Mouse (Mus musculus) limb, embryonic 10.5 days (tissue): Measurements from ENCODE around the gene Fkbp5. TPM values are rescaled to one million over a fixed set of nuclear protein-coding genes. Genes with fewer than 3 reads are reported as not detected.
"Not testable (repeated sequence)": the region's sequence is repeated elsewhere in the genome, so short reads cannot be mapped to it uniquely, and the experiment has no call there.

Experiments
- DNase-seq: peaks from one replicate; pipeline ENCODE4 v3.0.0-alpha.2; 2017; ENCODE audit warnings: low spot score
- H3K27ac ChIP-seq: fragments of 300-500 bp; sonication (generic); 2 replicates; pipeline ENCODE4 v1.5.1; 2016; ENCODE audit warnings: mild to moderate bottlenecking
- H3K27me3 ChIP-seq: fragments of 300-500 bp; sonication (generic); 2 replicates; pipeline ENCODE4 v1.6.1; 2016; ENCODE audit warnings: low read depth, mild to moderate bottlenecking; ENCODE audit not compliant: poor library complexity, severe bottlenecking
- H3K36me3 ChIP-seq: fragments of 300-500 bp; sonication (generic); 2 replicates; pipeline ENCODE4 v1.6.1; 2016; ENCODE audit warnings: mild to moderate bottlenecking, moderate library complexity
- H3K4me1 ChIP-seq: fragments of 300-500 bp; sonication (generic); 2 replicates; pipeline ENCODE4 v1.6.1; 2016
- H3K4me3 ChIP-seq: fragments of 300-500 bp; sonication (generic); 2 replicates; pipeline ENCODE4 v1.5.1; 2016; ENCODE audit warnings: mild to moderate bottlenecking, moderate library complexity
- H3K9me3 ChIP-seq: fragments of 300-500 bp; sonication (generic); replicated peaks from 2 replicates; pipeline ENCODE4 v1.6.1; 2016; ENCODE audit warnings: mild to moderate bottlenecking
- WGBS: fragments of 180-500 bp; shearing (Covaris S2); methylation state at CpG from one replicate; pipeline ENCODE4 v1.1.7; 2016; 5-methylcytosine and 5-hydroxymethylcytosine counted together
- polyA plus RNA-seq: library from polyadenylated mRNA; unstranded; fragments of >200 nt; fragmentation: Nextera tagmentation; extraction: Ambion mirVana; gene quantifications from 2 replicates; pipeline ENCODE4 v1.2.1, GENCODE M21; 2016

The Fkbp5 gene
- polyA plus RNA-seq, 1 experiment from 2014 or later, result 32.6 TPM

DNA sequence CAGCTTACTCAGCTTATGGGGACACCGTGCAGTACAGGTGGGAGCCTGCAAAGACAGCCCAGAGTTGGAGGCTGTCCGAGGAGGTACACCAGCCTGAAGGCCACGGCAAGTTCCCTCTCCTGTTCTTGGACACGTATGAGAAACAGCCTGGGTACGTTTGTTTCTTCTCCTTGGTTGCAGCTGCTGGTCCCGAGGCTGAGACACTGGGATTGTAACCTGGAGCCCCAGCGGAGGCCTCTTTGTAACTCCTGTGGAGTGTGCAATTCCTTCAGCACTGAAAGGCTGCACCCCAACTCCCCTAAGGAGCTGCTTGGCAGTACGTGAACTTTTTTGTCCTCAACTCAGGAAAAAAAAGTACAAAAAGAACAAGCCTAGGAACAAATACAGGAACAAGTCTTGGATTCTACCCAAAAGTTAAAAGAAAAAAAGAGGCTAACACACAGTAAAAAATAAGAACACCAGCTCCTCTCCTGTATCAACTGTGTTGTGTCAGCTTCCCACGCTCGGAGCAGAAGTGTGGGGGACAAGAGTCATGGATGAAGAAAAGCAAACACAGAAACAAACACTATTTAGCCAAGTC, 105.9 kb downstream of the Fkbp5 start:
- DNase-seq, result no peak
- WGBS, result 90% methylated on average over 10 of the region's 10 CpGs

GRCm38 (mm10) chr17:28410731-28411130, 106.6 kb downstream of the Fkbp5 start:
- H3K4me3 ChIP-seq, result no peak overlapping the region
- no peaks in the 10 kb centered on the region for H3K9me3 ChIP-seq
- no peak overlapping the region for H3K27ac ChIP-seq
- H3K4me1 ChIP-seq, result peaks cover 6% of the 10 kb centered on the region
- no peaks in the 10 kb centered on the region for H3K27me3 ChIP-seq
- 90% methylated on average over 4 of the region's 4 CpGs for WGBS
- no peak for DNase-seq
- peaks cover 72% of the 10 kb centered on the region for H3K36me3 ChIP-seq

More for the DNA sequence above, 105.9 kb downstream of the Fkbp5 start:
- Histone ChIP-seq H3K4me1 (peaks cover 6% of the 10 kb centered on the region), H3K27me3 (no peaks in the 10 kb centered on the region), H3K4me3 (no peak overlapping the region), H3K36me3 (peaks cover 67% of the 10 kb centered on the region), H3K9me3 (no peaks in the 10 kb centered on the region), H3K27ac (no peak overlapping the region)

- H3K4me1 ChIP-seq, result peaks cover 6% of the 10 kb centered on the region
- H3K4me3 ChIP-seq, result no peak overlapping the region
- H3K27ac ChIP-seq, result no peak overlapping the region
- H3K9me3 ChIP-seq, result no peaks in the 10 kb centered on the region
- WGBS, result 83% methylated on average over 5 of the region's 5 CpGs
- no peak for DNase-seq
- H3K27me3 ChIP-seq, result no peaks in the 10 kb centered on the region
- peaks cover 68% of the 10 kb centered on the region for H3K36me3 ChIP-seq
Observed at GRCm38 (mm10) chr17:28408251-28408918, 108.9 kb downstream of the Fkbp5 start.

DNA sequence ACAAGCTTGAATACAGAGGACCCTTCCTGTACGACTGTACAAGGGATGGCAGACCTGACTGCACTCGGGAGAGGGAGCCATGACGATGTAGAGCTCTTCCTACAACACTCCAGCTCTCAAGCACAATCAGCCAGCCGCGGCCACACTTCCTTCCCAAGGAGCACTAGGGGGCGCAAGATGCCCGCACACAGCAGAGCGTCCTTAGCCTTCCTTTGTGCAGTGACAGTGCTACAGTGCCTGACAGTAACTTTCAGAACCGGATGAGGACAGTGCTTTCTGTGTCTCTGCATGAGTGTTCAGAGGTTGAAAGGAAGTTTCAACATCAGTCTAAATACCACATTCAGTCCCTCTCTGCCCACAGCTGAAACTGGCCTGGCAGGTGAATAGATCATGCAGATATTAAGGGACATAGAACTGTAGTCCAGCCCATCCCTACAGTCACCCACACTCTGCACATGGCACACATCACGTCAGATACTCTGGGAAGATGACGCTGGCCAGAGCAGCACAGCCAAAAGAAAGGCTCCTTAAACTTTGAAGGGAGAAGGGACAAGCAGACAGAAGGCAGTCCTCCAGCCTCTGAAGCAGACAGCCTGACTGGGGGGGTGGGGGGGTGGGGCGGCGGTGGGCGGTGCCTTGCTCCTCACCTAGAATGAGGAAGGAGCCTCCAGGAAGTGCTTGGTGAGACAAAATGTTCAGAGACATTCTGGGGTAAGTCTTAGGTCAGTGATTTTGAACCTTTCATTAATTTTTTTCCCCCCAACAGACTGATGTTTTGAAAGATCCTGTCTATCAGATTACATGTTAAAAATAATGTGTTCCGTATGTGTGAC, 109.7 kb downstream of the Fkbp5 start:
- Histone ChIP-seq H3K9me3 (no peaks in the 10 kb centered on the region), H3K36me3 (peaks cover 66% of the 10 kb centered on the region), H3K4me3 (no peak overlapping the region), H3K4me1 (peaks cover 6% of the 10 kb centered on the region), H3K27ac (no peak overlapping the region), H3K27me3 (no peaks in the 10 kb centered on the region)
- DNase-seq, result peak; percentile 74
- WGBS, result 51% methylated on average over 15 of the region's 15 CpGs

DNA sequence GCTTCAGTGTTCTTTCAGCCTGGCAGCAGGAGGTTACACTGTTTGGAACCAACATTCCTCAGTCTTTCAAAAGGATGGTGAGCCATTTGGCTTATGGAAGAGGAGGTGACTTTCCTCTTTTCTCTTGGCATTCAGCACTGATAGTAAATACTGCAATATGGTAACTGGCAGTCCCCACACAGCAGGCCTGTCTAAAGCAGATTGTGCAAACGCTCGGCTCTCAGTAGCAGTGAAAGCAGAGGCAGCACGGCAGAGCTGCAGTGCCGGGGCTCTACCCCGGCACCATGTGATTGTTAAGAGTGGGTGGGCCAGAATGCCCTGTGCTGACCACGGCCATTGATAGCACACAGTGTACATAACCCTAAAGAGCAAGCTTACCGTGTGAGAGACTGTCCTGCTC, 110.9 kb downstream of the Fkbp5 start:
- peaks cover 67% of the 10 kb centered on the region for H3K36me3 ChIP-seq
- no peaks in the 10 kb centered on the region for H3K9me3 ChIP-seq
- DNase-seq, result no peak
- H3K4me1 ChIP-seq, result peaks cover 6% of the 10 kb centered on the region
- H3K27ac ChIP-seq, result no peak overlapping the region
- no peak overlapping the region for H3K4me3 ChIP-seq
- H3K27me3 ChIP-seq, result no peaks in the 10 kb centered on the region
- WGBS, result 92% methylated on average over 7 of the region's 7 CpGs

DNA sequence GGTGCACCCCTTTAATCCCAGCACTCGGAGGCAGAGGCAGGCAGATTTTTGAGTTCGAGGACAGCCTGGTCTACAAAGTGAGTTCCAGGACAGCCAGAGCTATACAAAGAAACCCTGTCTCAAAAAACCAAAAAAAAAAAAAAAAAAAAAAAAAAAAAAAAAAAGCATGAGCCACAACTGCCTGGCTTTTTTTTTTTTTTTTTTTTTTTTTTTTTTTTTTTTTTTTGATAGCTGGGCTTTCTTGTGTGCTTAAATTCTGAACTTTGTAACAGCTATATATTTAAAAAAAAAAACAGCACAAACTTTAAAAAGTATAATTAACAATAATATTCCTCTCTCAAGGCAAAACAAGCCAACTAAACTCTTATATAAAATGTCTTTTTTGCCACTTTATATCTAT, 112.6 kb downstream of the Fkbp5 start:
- H3K36me3 ChIP-seq, result peaks cover 66% of the 10 kb centered on the region
- not testable (repeated sequence) for H3K27ac ChIP-seq, H3K4me3 ChIP-seq, H3K27me3 ChIP-seq, H3K4me1 ChIP-seq, DNase-seq, H3K9me3 ChIP-seq
- 96% methylated on average over 2 of the region's 2 CpGs for WGBS

- WGBS, result 98% methylated on average over 11 of the region's 11 CpGs
- Histone ChIP-seq H3K36me3 (peaks cover 70% of the 10 kb centered on the region), H3K4me1 (peaks cover 6% of the 10 kb centered on the region), H3K27me3 (no peaks in the 10 kb centered on the region), H3K27ac (no peak overlapping the region), H3K4me3 (no peak overlapping the region), H3K9me3 (no peaks in the 10 kb centered on the region)
- no peak for DNase-seq
Observed at GRCm38 (mm10) chr17:28404301-28404700, 113.0 kb downstream of the Fkbp5 start.

DNA sequence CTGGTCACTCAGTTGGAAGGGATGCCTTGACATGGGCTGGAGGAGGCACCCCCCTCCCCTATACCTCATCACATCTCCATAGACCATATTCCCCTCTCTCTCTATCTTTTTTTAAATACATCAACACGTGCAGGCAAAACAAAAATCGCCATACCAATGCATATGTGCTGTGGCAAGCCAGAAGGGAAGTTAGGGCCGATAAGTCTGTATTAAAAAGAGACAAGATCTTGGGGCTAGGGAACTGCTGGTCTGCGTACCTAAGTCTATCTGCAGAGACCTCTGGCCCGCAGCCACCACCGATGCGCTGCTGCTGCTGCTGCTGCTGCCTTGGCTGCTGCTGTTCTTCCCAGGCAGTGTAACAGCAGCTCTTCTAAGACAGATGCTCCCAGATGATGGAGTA, 122.3 kb downstream of the Fkbp5 start:
- Histone ChIP-seq H3K4me1 (peaks cover 22% of the 10 kb centered on the region), H3K36me3 (peaks cover 30% of the 10 kb centered on the region), H3K27ac (no peak overlapping the region), H3K4me3 (no peak overlapping the region), H3K9me3 (no peaks in the 10 kb centered on the region), H3K27me3 (0 out of 2 replicates have a peak, but pooled peaks cover 4% of the 10 kb centered on the region)
- DNase-seq, result no peak
- WGBS, result 81% methylated on average over 7 of the region's 7 CpGs

DNA sequence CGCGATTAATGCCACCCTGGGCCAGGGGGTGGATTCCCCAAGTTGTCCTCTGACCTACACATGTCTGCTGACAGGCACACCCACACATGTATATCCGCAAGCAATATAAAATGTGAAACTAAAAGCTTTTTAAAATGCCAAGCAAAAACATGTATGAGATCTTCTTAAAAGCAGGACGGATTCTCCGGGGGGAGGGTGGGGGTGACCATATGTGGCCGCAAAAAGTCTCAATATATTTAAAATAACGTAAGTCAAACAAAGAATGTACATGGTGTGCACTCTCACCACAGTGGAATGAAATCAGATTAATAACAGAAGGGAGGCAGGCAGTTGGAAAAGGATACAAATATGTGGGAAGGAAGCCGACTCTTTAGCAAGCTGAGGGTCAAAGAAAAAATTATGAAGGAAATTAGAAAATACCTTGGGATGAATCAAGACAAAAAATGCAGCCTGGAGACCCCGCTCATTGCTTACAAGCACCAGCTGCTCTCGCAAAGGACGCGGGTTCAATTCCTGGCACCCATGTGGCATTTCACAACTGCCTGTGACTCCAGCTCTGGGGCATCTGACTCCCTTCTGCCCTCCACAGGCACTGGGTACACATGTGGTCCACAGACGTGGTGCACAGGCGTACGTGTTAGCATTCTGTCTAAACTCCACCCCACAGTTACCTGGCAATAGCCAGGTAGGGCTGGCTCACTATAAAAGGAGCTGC, 123.1 kb downstream of the Fkbp5 start:
- Histone ChIP-seq H3K27ac (no peak overlapping the region), H3K36me3 (peaks cover 22% of the 10 kb centered on the region), H3K4me1 (peaks cover 22% of the 10 kb centered on the region), H3K27me3 (peaks cover 8% of the 10 kb centered on the region; the same call in 1 of the 2 replicates), H3K9me3 (no peaks in the 10 kb centered on the region), H3K4me3 (no peak overlapping the region)
- no peak for DNase-seq
- WGBS, result 84% methylated on average over 15 of the region's 15 CpGs

DNA sequence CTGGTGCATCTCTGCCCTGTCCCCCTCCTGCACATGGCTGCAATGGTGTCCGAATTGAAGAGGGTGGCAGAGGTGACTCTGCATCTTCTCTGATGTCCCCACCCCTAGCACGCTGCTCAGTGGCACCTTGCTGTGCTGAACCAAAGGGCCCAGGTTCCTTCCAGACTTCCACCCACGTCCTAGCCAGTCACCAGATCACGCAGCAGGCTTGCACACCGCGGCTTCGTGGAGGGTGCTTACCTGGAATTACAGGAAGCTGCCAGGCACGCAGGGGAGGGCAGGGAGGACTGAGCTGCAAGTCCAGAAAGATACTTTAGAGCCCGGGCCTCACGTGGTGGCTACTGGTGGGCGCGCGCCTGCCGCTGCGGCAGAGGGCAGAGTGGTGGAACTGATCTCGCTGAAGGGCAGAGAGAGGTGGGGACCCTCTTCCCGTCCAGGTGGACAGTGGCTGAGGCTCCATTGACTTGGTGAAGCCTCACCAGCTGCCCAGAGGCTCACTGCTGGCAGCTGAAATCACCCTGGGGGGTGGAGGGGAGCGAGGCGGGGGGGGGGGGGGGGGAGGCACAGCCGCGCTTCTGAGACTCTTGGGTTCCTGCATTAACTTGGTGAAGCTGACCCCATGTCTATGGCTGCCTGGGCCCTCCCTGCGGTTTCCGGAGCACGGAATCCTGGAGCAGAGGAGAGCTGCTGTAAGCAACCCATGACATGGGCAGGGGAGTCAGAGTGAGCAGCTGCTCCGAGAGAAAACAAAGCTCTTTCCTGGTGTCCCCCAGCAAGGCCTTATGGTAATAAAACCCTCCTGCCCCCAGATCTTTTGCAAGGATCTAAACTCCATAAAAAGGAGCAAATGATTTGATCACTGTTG, 125.5 kb downstream of the Fkbp5 start:
- peaks cover 27% of the 10 kb centered on the region for H3K4me1 ChIP-seq
- peaks cover 32% of the 10 kb centered on the region for H3K27me3 ChIP-seq
- no peaks in the 10 kb centered on the region for H3K36me3 ChIP-seq
- H3K27ac ChIP-seq, result peak overlapping the region; percentile 68
- 5% methylated on average over 24 of the region's 25 CpGs for WGBS
- no peak for DNase-seq
- peak overlapping the region; percentile 38 for H3K4me3 ChIP-seq
- H3K9me3 ChIP-seq, result no peaks in the 10 kb centered on the region

- Histone ChIP-seq H3K4me3 (no peak overlapping the region), H3K27ac (no peak overlapping the region)
- 87% methylated on average over 3 of the region's 3 CpGs for WGBS
Observed at GRCm38 (mm10) chr17:28388534-28388933, 128.8 kb downstream of the Fkbp5 start.

More at GRCm38 (mm10) chr17:28388534-28388933, 128.8 kb downstream of the Fkbp5 start:
- Histone ChIP-seq H3K27me3 (peaks cover 48% of the 10 kb centered on the region), H3K9me3 (no peaks in the 10 kb centered on the region), H3K4me1 (peaks cover 24% of the 10 kb centered on the region), H3K36me3 (no peaks in the 10 kb centered on the region)
- no peak for DNase-seq
